Mouse (Mus musculus): ENCODE results near the gene Mb21d2.

Mb21d2 gene

DNA sequence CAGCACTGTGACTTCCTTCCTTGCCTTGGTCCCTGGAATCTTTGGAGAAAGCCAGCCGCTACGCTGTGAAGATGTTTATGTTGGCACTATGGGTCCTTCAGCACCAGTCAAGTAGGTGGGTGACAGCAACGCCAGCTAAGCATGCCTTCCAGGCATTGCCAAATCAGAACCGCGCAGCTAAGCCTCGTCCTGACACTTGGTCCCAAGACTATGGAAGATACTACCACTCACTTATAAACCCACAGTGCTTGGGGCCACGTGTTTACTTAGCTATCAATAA is 70.5 kb downstream of the Mb21d2 start:
- DNase-seq, result no peak

- peak; percentile 34 for DNase-seq
Measured at GRCm38 (mm10) chr16:28858210-28859008, 71.1 kb downstream of the Mb21d2 start.

DNA sequence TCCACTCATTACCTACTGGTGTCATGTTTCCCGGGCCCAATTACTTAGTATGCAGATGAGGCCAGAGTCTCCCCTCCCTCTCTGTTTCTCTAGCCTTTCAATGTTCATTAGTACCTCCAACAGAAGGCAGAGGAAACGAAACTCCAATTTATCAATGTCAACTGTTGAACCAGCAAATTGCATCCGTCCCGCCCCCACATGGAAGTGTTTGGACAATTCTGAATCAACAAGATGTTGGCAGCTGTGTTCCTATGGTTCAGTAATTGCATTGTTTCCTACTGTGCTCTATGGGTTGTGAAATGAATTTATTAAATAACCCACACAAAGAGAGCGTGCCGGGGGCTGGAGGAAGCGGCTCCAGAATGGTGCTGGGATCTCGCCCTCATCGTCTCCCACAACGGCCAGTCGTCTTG is 78.1 kb downstream of the Mb21d2 start:
- DNase-seq, result no peak

- DNase-seq, result no peak
Measured at GRCm38 (mm10) chr16:28850881-28851280, 78.6 kb downstream of the Mb21d2 start.

- DNase-seq, result peak; percentile 71
Measured at GRCm38 (mm10) chr16:28846123-28846522, 83.3 kb downstream of the Mb21d2 start.

GRCm38 (mm10) chr16:28845336-28845735 is 84.1 kb downstream of the Mb21d2 start:
- no peak for DNase-seq

DNA sequence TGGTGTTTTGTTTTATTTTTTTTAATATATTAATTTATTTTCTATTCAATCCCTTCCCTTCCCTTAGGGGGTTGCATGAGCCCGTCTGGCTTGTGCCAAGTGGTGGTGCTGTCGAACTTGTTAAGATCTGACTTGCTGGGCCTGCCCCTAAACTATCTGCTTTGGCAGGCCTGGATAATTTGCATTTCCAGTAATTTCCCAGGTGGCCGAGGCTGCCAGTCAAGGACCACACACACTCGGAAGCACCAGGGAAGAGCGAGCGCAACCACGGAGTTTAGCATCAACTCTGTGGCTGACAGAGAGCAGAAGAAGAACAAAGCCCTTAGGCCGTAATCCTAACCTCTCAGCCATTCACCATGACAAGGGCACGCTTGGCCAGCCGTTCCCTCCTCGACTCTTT is 88.4 kb downstream of the Mb21d2 start:
- no peak for DNase-seq

DNA sequence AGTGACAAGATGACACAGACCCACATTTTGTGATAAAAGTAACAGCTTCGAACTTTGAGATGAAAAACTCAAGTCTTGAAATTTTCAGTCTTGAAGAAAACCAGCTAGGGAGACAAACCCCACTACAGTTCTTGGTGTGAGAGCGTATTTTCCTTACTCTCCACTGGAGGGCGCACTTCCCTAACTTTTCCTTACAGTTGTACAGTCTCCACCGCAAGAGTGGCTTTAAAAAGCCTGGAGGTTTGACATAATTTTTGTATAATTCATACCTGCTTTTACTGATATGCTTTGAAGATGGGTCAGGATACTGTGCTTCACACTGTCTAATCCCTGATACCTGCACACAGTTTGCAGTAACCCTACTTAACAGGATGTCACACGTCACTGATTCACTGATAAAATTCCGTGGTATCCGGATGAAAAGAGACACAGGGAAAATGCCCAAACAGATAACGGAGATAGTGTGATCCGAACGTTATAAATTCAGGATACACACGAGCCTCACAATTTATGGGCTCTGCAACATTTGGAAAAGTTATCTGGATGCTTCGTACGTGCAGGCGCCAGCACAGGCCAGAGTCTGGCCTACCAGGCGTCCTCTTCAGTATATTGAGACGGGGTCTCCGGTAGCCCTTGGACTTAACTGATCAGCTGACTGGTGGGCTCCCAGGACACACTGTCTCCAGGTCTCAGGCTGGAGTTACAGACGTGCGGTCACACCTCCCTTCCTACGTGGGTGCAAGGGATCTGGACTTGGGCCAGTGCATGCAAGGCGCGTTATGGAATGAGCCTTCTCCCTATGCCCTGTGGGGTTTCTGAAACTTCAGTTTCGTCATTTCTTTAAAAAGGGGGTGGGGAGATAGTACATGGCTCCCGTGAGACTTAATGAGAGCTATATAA is 89.1 kb downstream of the Mb21d2 start:
- peak; percentile 57 for DNase-seq

- DNase-seq, result no peak
Measured at GRCm38 (mm10) chr16:28839575-28839974, 89.9 kb downstream of the Mb21d2 start.

GRCm38 (mm10) chr16:28838016-28838415 is 91.5 kb downstream of the Mb21d2 start:
- DNase-seq, result peak; percentile 66

- DNase-seq, result no peak
Measured at GRCm38 (mm10) chr16:28832085-28832635, 97.3 kb downstream of the Mb21d2 start.

GRCm38 (mm10) chr16:28829263-28829955 is 100.1 kb downstream of the Mb21d2 start:
- DNase-seq, result peak; percentile 86

DNA sequence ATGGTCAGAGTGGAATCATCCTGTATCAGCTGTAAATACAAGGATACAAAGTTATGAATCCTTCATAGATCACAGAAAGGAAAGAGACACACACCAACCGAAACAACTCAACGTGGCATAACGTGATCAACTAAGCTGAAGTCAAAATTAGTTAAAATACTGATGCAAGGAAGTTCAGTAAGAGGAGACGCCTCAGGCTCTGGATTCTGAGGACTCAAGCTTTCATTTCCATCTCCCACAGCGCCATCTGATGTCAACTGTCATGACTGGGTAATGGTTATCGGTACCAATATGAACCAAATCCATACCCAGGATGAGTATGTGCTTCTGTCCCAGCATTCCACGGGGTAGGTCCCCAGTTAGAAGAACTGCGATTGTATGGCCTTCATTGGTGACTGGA is 104.7 kb downstream of the Mb21d2 start:
- DNase-seq, result no peak

DNA sequence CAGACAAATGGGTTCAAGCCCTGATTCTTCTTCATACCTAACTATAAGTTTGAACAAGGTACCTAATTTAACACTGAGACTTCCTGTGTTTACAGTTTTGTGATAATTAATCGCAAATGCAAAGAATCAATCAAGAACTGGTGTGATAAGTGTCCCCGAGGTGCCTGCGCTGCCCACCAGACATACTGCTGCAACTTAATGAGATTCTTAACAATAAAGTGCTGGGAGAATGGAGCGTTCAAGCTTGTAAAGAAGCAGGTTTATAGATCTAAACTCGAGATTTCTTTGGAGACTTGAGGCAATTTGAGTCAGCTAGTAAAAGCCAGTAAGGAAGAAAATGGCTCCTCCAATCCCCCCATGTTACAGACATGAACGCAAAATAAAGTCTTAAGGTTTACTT is 107.7 kb downstream of the Mb21d2 start:
- DNase-seq, result no peak

DNA sequence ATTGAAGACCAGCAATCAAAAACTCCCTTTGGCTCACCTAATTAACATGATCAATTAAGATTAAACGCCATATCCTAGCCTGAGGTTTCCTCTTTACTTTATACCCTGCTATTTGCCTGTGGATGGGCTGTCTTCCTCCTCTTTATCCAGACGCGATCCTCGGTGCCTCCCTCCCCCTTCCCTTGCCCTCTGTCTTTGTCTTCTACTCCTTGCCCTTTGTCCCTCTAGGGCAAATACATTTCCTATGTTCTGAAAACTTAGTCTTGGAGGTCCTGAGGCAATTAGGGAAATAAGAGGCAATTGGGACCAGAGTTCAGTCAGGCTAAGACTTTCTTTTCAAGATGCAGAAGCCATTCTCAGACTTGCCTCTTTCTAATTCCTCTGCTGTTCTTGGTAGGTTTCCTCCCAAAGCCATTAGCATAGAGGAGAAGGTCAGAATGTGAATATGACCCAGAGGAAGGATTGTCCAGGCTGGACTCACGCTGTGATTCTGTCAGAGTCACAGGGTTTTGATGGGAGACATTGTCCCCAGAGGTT is 110.7 kb downstream of the Mb21d2 start:
- no peak for DNase-seq

DNA sequence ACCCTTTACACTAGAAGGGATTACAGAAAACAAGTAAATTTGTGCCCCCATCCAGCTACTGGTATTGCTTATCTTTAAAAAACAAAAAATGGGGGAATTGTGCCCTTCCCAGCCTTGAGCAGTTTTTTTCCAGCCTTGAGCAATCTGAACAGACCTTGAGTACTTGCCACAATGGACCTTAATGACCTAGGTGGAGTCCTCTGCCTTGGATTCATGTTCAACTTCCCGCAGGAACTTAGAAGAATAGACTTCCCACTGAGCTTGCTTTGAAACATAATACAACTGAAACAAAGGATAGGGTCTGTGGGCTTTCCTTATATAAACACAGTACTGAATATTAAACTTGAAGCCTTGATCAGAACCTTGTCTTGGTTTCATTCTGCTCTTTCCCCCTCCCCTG is 116.2 kb downstream of the Mb21d2 start:
- DNase-seq, result no peak

GRCm38 (mm10) chr16:28809089-28809488 is 120.4 kb downstream of the Mb21d2 start:
- DNase-seq, result no peak

DNA sequence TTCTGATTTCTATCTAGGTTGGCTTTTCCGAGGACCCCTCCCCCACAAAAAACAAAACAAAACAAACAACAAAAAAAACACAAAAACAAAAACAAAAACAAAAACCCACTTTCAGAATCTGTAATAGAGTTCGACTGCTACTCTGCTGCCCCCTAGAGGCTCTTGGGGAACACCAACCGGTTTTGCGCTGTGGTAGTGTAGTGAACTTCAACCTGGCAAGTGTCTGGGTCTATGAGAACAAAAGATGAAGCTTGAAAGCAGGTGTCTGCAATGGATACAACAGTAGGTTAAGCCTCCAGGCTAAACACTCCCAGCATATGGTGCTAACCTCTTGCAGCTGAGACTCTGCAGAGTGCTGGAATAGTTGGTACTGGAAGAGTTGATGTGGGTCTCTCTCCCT is 136.4 kb downstream of the Mb21d2 start:
- DNase-seq, result peak; percentile 28

Data from kidney, adult 9 months (tissue).